Mouse (Mus musculus): ENCODE data around the gene Ralbp1. TPM values are rescaled to one million over a fixed set of nuclear protein-coding genes. Genes with fewer than 3 reads are reported as not detected.

The Ralbp1 gene
- total and polyA plus RNA-seq, 2 experiments from 2014 or later, result 42.0 to 50.0 TPM

DNA sequence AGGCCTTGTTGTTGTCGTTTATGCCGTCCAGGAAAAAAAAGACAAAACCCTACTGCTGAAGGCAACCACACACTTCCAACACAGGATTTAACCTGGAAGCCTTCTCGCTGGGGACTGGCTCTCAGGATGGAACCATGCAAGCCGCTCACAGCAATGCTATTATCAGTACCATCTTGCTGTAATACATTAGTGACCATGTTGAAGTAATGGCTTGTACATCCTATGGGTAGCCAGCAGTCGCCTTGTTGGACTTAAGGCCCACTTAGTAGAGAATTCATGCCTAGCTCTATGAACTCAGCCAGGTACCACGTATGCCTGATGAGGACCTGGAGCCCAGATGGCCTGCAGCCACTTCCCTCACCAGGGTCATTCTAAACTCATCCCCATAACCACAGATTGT lies 40.2 kb downstream of the Ralbp1 start:
- ATAC-seq (ENCODE audit: low FRiP score), result no peak
- H3K4me2 ChIP-seq (ENCODE audit: low read depth, low read length, poor library complexity, severe bottlenecking), result no peak overlapping the region
- no peak for DNase-seq (ENCODE audit: low spot score)
- no peaks in the 10 kb centered on the region for H3K27me3 ChIP-seq (ENCODE audit: insufficient read depth, low read length)
- TF ChIP-seq CTCF (IDR thresholded peaks at IDR 0.05), result no peak
- 89% methylated on average over 6 of the region's 6 CpGs for WGBS
- H3K4me3 ChIP-seq (ENCODE audit: low read depth, low read length), result no peak overlapping the region
- no peaks in the 10 kb centered on the region for H3K4me1 ChIP-seq (ENCODE audit: insufficient read depth, low read length)
- no peak overlapping the region for H3K9ac ChIP-seq (replicated peaks; ENCODE audit: low read length, poor library complexity, severe bottlenecking)
- peaks cover 45% of the 10 kb centered on the region for H3K36me3 ChIP-seq (ENCODE audit: insufficient read depth, low read length)
- no peak overlapping the region for H3K27ac ChIP-seq (ENCODE audit: low read depth, low read length)
- H3K9me3 ChIP-seq (ENCODE audit: low read length), result no peaks in the 10 kb centered on the region

DNA sequence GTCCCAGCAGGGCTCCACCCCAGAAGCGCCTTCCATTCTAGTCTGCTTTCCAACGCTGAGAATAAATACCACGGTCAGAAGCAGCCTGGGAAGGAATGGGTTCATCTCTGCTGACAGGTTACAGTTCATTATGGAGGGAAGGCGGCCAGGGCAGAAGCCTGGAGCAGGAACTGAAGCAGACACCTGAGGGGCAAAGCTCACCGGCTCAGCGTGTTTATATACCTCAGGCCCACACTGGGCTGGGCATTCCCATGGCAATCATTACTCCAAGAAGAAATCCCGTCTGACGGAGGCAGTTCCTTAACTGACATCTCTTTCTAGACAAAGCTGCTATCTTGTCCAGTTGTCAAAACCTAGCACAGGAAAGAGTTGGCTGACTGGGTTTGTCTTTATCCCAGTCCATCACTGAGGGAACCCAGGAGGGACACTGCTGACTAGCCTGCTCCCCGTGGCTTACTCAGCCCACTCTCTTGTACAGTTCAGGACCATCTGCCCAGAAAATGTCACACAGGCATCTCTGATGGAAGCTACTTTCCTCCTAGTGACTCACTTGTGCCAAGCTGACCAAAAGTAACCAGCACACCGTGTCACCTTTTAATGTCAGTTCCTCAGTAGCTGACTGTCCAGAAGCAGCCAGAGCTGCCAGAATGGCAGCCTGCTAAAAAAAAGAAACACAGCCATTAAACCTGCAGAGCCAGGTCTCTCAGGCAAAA lies 42.8 kb downstream of the Ralbp1 start:
- ATAC-seq (ENCODE audit: low FRiP score) (no peak; the same call in 1 of the 2 replicates), DNase-seq (ENCODE audit: low spot score) (no peak)
- no peak for TF ChIP-seq CTCF (IDR thresholded peaks at IDR 0.05)
- Histone ChIP-seq H3K4me2 (ENCODE audit: low read depth, low read length, poor library complexity, severe bottlenecking) (no peak overlapping the region), H3K27me3 (ENCODE audit: insufficient read depth, low read length) (no peaks in the 10 kb centered on the region), H3K27ac (ENCODE audit: low read depth, low read length) (no peak overlapping the region), H3K9me3 (ENCODE audit: low read length) (no peaks in the 10 kb centered on the region), H3K4me1 (ENCODE audit: insufficient read depth, low read length) (no peaks in the 10 kb centered on the region), H3K36me3 (ENCODE audit: insufficient read depth, low read length) (peaks cover 48% of the 10 kb centered on the region), H3K9ac (replicated peaks; ENCODE audit: low read length, poor library complexity, severe bottlenecking) (no peak overlapping the region), H3K4me3 (ENCODE audit: low read depth, low read length) (no peak overlapping the region)
- WGBS, result 82% methylated on average over 10 of the region's 10 CpGs

DNA sequence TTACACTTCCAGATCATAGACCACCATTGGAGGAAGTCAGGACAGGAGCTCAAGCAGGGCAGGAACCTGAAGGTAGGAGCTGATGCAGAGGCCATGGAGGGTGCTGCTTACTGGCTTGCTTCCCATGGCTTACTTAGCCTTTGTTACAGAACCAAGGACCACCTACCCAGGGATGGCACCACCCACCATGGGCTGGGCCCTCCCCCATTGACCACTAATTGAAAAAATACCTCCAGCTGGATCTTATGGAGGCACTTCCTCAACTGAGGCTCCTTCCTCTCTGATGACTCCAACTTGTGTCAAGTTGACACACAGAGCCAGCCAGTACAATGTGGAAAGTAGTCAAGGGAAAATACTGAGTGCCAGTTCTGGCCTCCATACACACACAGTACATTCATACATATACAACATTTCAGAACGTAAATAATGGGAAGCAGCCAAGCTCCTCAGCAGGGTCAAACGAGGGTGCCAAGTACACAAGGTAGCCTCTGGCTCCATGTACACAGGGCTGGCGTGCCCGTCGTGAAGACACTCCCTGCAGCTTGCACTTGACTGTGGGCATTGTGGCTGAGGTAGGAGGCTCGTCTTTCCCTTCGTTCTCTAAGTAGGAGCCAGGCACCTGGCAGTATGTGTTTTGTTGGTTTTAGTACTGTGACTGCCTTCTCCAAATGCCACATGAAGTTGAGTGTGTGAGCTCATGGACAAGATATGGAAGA lies 45.9 kb downstream of the Ralbp1 start:
- no peak for DNase-seq (ENCODE audit: low spot score)
- H3K4me1 ChIP-seq (ENCODE audit: insufficient read depth, low read length), result no peaks in the 10 kb centered on the region
- H3K9me3 ChIP-seq (ENCODE audit: low read length), result no peaks in the 10 kb centered on the region
- no peak overlapping the region for H3K27ac ChIP-seq (ENCODE audit: low read depth, low read length)
- no peak overlapping the region for H3K9ac ChIP-seq (replicated peaks; ENCODE audit: low read length, poor library complexity, severe bottlenecking)
- no peak for ATAC-seq (ENCODE audit: low FRiP score)
- no peak overlapping the region for H3K4me2 ChIP-seq (ENCODE audit: low read depth, low read length, poor library complexity, severe bottlenecking)
- no peak for TF ChIP-seq CTCF (IDR thresholded peaks at IDR 0.05)
- no peak overlapping the region for H3K4me3 ChIP-seq (ENCODE audit: low read depth, low read length)
- 91% methylated on average over 7 of the region's 7 CpGs for WGBS
- no peaks in the 10 kb centered on the region for H3K27me3 ChIP-seq (ENCODE audit: insufficient read depth, low read length)
- peaks cover 68% of the 10 kb centered on the region for H3K36me3 ChIP-seq (ENCODE audit: insufficient read depth, low read length)

DNA sequence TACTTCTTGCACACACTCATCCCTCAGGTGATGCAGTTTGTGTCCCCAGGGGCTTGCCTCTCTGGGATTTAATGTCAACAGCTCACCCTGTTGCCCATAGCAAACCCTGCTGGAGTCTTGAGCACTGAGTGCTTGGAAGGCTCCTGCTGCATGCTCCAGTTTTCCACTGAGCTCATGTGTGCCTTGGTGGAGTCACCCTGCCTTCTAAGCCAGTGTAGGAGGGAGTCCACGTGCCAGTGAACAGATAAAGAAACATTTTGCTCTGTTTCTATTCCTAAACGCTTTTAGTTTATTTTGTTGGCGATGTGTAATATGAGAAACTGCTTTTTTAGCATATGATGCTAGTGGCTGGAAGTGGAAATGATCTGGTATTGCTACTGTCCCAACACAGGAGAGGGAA lies 48.9 kb downstream of the Ralbp1 start:
- DNase-seq (ENCODE audit: low spot score), result no peak
- Histone ChIP-seq H3K9me3 (ENCODE audit: low read length) (no peaks in the 10 kb centered on the region), H3K4me3 (ENCODE audit: low read depth, low read length) (no peak overlapping the region), H3K4me2 (ENCODE audit: low read depth, low read length, poor library complexity, severe bottlenecking) (no peak overlapping the region), H3K4me1 (ENCODE audit: insufficient read depth, low read length) (no peaks in the 10 kb centered on the region), H3K9ac (replicated peaks; ENCODE audit: low read length, poor library complexity, severe bottlenecking) (no peak overlapping the region), H3K27me3 (ENCODE audit: insufficient read depth, low read length) (no peaks in the 10 kb centered on the region), H3K36me3 (ENCODE audit: insufficient read depth, low read length) (peaks cover 68% of the 10 kb centered on the region), H3K27ac (ENCODE audit: low read depth, low read length) (no peak overlapping the region)
- no peak for ATAC-seq (ENCODE audit: low FRiP score)
- no peak for TF ChIP-seq CTCF (IDR thresholded peaks at IDR 0.05)
- WGBS, result 96% methylated on average over 3 of the region's 3 CpGs

DNA sequence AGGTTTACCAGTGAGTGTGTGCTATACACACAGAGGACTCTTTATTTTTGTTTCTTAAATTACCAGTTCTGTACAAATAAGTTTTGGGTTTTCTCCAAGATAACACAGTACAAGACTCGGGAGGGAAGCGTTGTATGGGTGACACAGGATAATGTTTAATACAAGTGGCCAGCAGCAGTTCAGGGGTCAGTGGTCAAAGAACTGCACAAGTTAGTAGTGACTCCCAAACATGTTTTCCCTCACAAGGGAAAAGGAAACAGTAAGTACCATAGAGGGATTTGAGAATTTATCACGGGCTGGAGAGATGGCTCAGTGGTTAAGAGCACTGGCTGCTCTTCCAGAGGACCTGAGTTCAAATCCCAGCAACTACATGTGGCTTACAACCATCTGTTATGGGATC lies 51.7 kb downstream of the Ralbp1 start:
- no peaks in the 10 kb centered on the region for H3K9me3 ChIP-seq (ENCODE audit: low read length)
- no peak for TF ChIP-seq CTCF (IDR thresholded peaks at IDR 0.05)
- H3K27ac ChIP-seq (ENCODE audit: low read depth, low read length), result no peak overlapping the region
- H3K4me1 ChIP-seq (ENCODE audit: insufficient read depth, low read length), result no peaks in the 10 kb centered on the region
- H3K9ac ChIP-seq (replicated peaks; ENCODE audit: low read length, poor library complexity, severe bottlenecking), result no peak overlapping the region
- no peak overlapping the region for H3K4me2 ChIP-seq (ENCODE audit: low read depth, low read length, poor library complexity, severe bottlenecking)
- no peak overlapping the region for H3K4me3 ChIP-seq (ENCODE audit: low read depth, low read length)
- H3K36me3 ChIP-seq (ENCODE audit: insufficient read depth, low read length), result peaks cover 68% of the 10 kb centered on the region
- DNase-seq (ENCODE audit: low spot score), result no peak
- no peaks in the 10 kb centered on the region for H3K27me3 ChIP-seq (ENCODE audit: insufficient read depth, low read length)
- 96% methylated on average over 3 of the region's 3 CpGs for WGBS
- no peak for ATAC-seq (ENCODE audit: low FRiP score)

DNA sequence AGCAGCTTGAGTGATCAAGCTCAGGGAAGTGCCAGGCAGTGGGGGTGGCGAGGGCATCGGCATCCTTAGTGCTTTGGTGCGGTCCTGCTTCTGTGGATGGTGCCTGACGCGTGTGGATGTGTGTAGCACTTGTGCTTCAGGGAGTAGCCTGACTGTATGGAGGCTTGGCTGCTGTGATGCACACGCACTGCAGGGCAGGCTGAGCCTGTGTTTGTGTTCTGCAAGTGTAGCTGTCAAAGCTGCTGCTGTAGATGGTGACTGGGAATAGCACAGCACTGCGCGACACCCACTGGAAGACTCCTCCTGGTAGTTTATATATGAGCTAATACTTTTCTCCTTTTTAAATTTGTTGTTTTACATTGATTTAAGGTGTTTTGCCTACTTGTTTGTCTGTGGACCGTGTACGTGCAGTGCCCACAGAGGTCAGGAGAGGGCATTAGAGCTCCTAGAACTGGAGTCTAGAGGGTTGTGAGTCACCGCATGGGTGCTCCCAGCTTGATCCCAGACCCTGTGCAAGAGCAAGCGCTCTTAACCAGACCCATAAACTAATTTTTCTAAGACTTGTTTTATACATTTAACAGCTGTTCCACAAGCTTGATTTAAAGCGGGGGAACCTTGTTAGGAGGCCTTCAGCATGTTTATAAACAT lies 55.3 kb downstream of the Ralbp1 start:
- Histone ChIP-seq H3K27ac (ENCODE audit: low read depth, low read length) (no peak overlapping the region), H3K27me3 (ENCODE audit: insufficient read depth, low read length) (no peaks in the 10 kb centered on the region), H3K4me2 (ENCODE audit: low read depth, low read length, poor library complexity, severe bottlenecking) (no peak overlapping the region), H3K9me3 (ENCODE audit: low read length) (no peaks in the 10 kb centered on the region), H3K4me1 (ENCODE audit: insufficient read depth, low read length) (no peaks in the 10 kb centered on the region), H3K9ac (replicated peaks; ENCODE audit: low read length, poor library complexity, severe bottlenecking) (no peak overlapping the region), H3K36me3 (ENCODE audit: insufficient read depth, low read length) (peaks cover 50% of the 10 kb centered on the region), H3K4me3 (ENCODE audit: low read depth, low read length) (no peak overlapping the region)
- TF ChIP-seq CTCF (IDR thresholded peaks at IDR 0.05), result no peak; the same call in 1 of the 2 replicates
- ATAC-seq (ENCODE audit: low FRiP score) (no peak), DNase-seq (ENCODE audit: low spot score) (no peak)
- WGBS, result 89% methylated on average over 13 of the region's 13 CpGs
